Mouse (Mus musculus): ENCODE measurements around the gene Dnajc5. TPM values are rescaled to one million over a fixed set of nuclear protein-coding genes. Genes with fewer than 3 reads are reported as not detected.
"Not testable (repeated sequence)": the region's sequence is repeated elsewhere in the genome, so short reads cannot be mapped to it uniquely, and the experiment has no call there.

The Dnajc5 gene
- polyA plus RNA-seq, 1 experiment: 38.6 TPM

GRCm38 (mm10) chr2:181495845-181496244 is 24.4 kb upstream of the Dnajc5 start:
- H3K4me1 ChIP-seq (ENCODE audit: control insufficient read depth, insufficient read depth, insufficient read length, low read length); H3K4me3 ChIP-seq (ENCODE audit: insufficient read depth, low read depth, low read length); H3K27ac ChIP-seq (replicated peaks; ENCODE audit: low read depth, low read length): not testable (repeated sequence)

- Histone ChIP-seq H3K4me1 (ENCODE audit: control insufficient read depth, insufficient read depth, insufficient read length, low read length) (peaks cover 4% of the 10 kb centered on the region; the same call in 1 of the 2 replicates), H3K4me3 (ENCODE audit: insufficient read depth, low read depth, low read length) (peak overlapping the region; percentile 56), H3K27ac (replicated peaks; ENCODE audit: low read depth, low read length) (peak overlapping the region; percentile 53; the same call in 1 of the 2 replicates)
Measured at GRCm38 (mm10) chr2:181496281-181496680, 24.0 kb upstream of the Dnajc5 start.

- H3K4me1 ChIP-seq (ENCODE audit: control insufficient read depth, insufficient read depth, insufficient read length, low read length): no peaks in the 10 kb centered on the region
- peak within 1 kb of the TSS; percentile 76 for H3K27ac ChIP-seq (replicated peaks; ENCODE audit: low read depth, low read length)
- peak within 1 kb of the TSS; percentile 71 for H3K4me3 ChIP-seq (ENCODE audit: insufficient read depth, low read depth, low read length)
Measured at GRCm38 (mm10) chr2:181496831-181497547, 23.3 kb upstream of the Dnajc5 start, which contains the start of gene Tpd52l2. TSS of gene Tpd52l2 (plus strand) at chr2:181497142.

GRCm38 (mm10) chr2:181497548-181497875 is 22.8 kb upstream of the Dnajc5 start:
- Histone ChIP-seq H3K4me3 (ENCODE audit: insufficient read depth, low read depth, low read length) (peak overlapping the region; percentile 71), H3K4me1 (ENCODE audit: control insufficient read depth, insufficient read depth, insufficient read length, low read length) (no peaks in the 10 kb centered on the region), H3K27ac (replicated peaks; ENCODE audit: low read depth, low read length) (peak overlapping the region; percentile 76)

GRCm38 (mm10) chr2:181498644-181499043 is 21.6 kb upstream of the Dnajc5 start:
- H3K4me3 ChIP-seq (ENCODE audit: insufficient read depth, low read depth, low read length): no peak overlapping the region
- 0 out of 2 replicates have a peak overlapping the region, but pooled peaks have one; percentile 8 for H3K27ac ChIP-seq (replicated peaks; ENCODE audit: low read depth, low read length)

GRCm38 (mm10) chr2:181509191-181509590 is 11.1 kb upstream of the Dnajc5 start:
- Histone ChIP-seq H3K4me1 (ENCODE audit: control insufficient read depth, insufficient read depth, insufficient read length, low read length) (no peaks in the 10 kb centered on the region), H3K27ac (replicated peaks; ENCODE audit: low read depth, low read length) (no peak overlapping the region), H3K4me3 (ENCODE audit: insufficient read depth, low read depth, low read length) (no peak overlapping the region)

More at GRCm38 (mm10) chr2:181498644-181499043, 21.6 kb upstream of the Dnajc5 start:
- H3K4me1 ChIP-seq (ENCODE audit: control insufficient read depth, insufficient read depth, insufficient read length, low read length): no peaks in the 10 kb centered on the region

- Histone ChIP-seq H3K4me1 (ENCODE audit: control insufficient read depth, insufficient read depth, insufficient read length, low read length) (no peaks in the 10 kb centered on the region), H3K4me3 (ENCODE audit: insufficient read depth, low read depth, low read length) (no peak overlapping the region), H3K27ac (replicated peaks; ENCODE audit: low read depth, low read length) (no peak overlapping the region)
Measured at GRCm38 (mm10) chr2:181511231-181511630, 9.1 kb upstream of the Dnajc5 start.

GRCm38 (mm10) chr2:181519201-181519600 is 1.1 kb upstream of the Dnajc5 start:
- Histone ChIP-seq H3K4me1 (ENCODE audit: control insufficient read depth, insufficient read depth, insufficient read length, low read length) (peaks cover 2% of the 10 kb centered on the region; the same call in 1 of the 2 replicates), H3K27ac (replicated peaks; ENCODE audit: low read depth, low read length) (peak overlapping the region; percentile 87), H3K4me3 (ENCODE audit: insufficient read depth, low read depth, low read length) (peak overlapping the region; percentile 33; the same call in 1 of the 2 replicates)

GRCm38 (mm10) chr2:181520936-181521227 is 597 bp downstream of the Dnajc5 start:
- Histone ChIP-seq H3K4me1 (ENCODE audit: control insufficient read depth, insufficient read depth, insufficient read length, low read length) (peaks cover 5% of the 10 kb centered on the region; the same call in 1 of the 2 replicates), H3K4me3 (ENCODE audit: insufficient read depth, low read depth, low read length) (peak overlapping the region; percentile 88), H3K27ac (replicated peaks; ENCODE audit: low read depth, low read length) (peak overlapping the region; percentile 87)

- Histone ChIP-seq H3K27ac (replicated peaks; ENCODE audit: low read depth, low read length) (no peak overlapping the region), H3K4me1 (ENCODE audit: control insufficient read depth, insufficient read depth, insufficient read length, low read length) (peaks cover 5% of the 10 kb centered on the region; the same call in 1 of the 2 replicates)
Measured at GRCm38 (mm10) chr2:181521491-181521890, 1.2 kb downstream of the Dnajc5 start.

GRCm38 (mm10) chr2:181522811-181523210 is 2.5 kb downstream of the Dnajc5 start:
- no peak overlapping the region for H3K27ac ChIP-seq (replicated peaks; ENCODE audit: low read depth, low read length)

More at GRCm38 (mm10) chr2:181521491-181521890, 1.2 kb downstream of the Dnajc5 start:
- H3K4me3 ChIP-seq (ENCODE audit: insufficient read depth, low read depth, low read length): peak overlapping the region; percentile 50

GRCm38 (mm10) chr2:181525526-181525925 is 5.2 kb downstream of the Dnajc5 start:
- Histone ChIP-seq H3K4me3 (ENCODE audit: insufficient read depth, low read depth, low read length) (no peak overlapping the region), H3K4me1 (ENCODE audit: control insufficient read depth, insufficient read depth, insufficient read length, low read length) (peaks cover 3% of the 10 kb centered on the region; the same call in 1 of the 2 replicates), H3K27ac (replicated peaks; ENCODE audit: low read depth, low read length) (no peak overlapping the region)

More at GRCm38 (mm10) chr2:181522811-181523210, 2.5 kb downstream of the Dnajc5 start:
- Histone ChIP-seq H3K4me3 (ENCODE audit: insufficient read depth, low read depth, low read length) (no peak overlapping the region), H3K4me1 (ENCODE audit: control insufficient read depth, insufficient read depth, insufficient read length, low read length) (peaks cover 5% of the 10 kb centered on the region; the same call in 1 of the 2 replicates)

GRCm38 (mm10) chr2:181529076-181529475 is 8.8 kb downstream of the Dnajc5 start:
- peaks cover 3% of the 10 kb centered on the region; the same call in 1 of the 2 replicates for H3K4me1 ChIP-seq (ENCODE audit: control insufficient read depth, insufficient read depth, insufficient read length, low read length)
- H3K4me3 ChIP-seq (ENCODE audit: insufficient read depth, low read depth, low read length): no peak overlapping the region
- H3K27ac ChIP-seq (replicated peaks; ENCODE audit: low read depth, low read length): no peak overlapping the region

GRCm38 (mm10) chr2:181532589-181532988 is 12.3 kb downstream of the Dnajc5 start:
- H3K27ac ChIP-seq (replicated peaks; ENCODE audit: low read depth, low read length): no peak overlapping the region
- peaks cover 4% of the 10 kb centered on the region for H3K4me1 ChIP-seq (ENCODE audit: control insufficient read depth, insufficient read depth, insufficient read length, low read length)
- H3K4me3 ChIP-seq (ENCODE audit: insufficient read depth, low read depth, low read length): no peak overlapping the region

- no peak overlapping the region for H3K4me3 ChIP-seq (ENCODE audit: insufficient read depth, low read depth, low read length)
- 0 out of 2 replicates have a peak overlapping the region, but pooled peaks have one; percentile 16 for H3K27ac ChIP-seq (replicated peaks; ENCODE audit: low read depth, low read length)
- peaks cover 10% of the 10 kb centered on the region for H3K4me1 ChIP-seq (ENCODE audit: control insufficient read depth, insufficient read depth, insufficient read length, low read length)
Measured at GRCm38 (mm10) chr2:181536410-181536809, 16.1 kb downstream of the Dnajc5 start.

All from brown adipose tissue, adult 24 weeks (tissue).